Mouse (Mus musculus) ES-E14 (cell line): ENCODE measurements around the gene Gm12169. TPM values are rescaled to one million over a fixed set of nuclear protein-coding genes. Genes with fewer than 3 reads are reported as not detected.

Experiments
- DNase-seq: peaks from one replicate; pipeline ENCODE4 v3.0.0-alpha.2; 2013; ENCODE audit warnings: low read depth, low spot score
- H3K27ac ChIP-seq: 2 replicates; pipeline ENCODE4 v1.5.1; 2012; ENCODE audit warnings: low read depth, mild to moderate bottlenecking, low read length, moderate library complexity, mixed read lengths; ENCODE audit not compliant: poor library complexity, insufficient read depth, severe bottlenecking
- H3K36me3 ChIP-seq: 2 replicates; pipeline ENCODE4 v1.6.1; 2012; ENCODE audit warnings: mild to moderate bottlenecking, low read length, moderate library complexity, mixed read lengths; ENCODE audit not compliant: control insufficient read depth, poor library complexity, insufficient read depth, severe bottlenecking
- H3K4me1 ChIP-seq, 2 experiments: fragments of 150-350 bp in 1 of 2; sonication (generic) in 1 of 2; 2 replicates each; pipeline ENCODE4 v1.6.1; 2012; ENCODE audit warnings: low read length in 2 of 2, mild to moderate bottlenecking in 1 of 2, mixed read lengths in 1 of 2; ENCODE audit not compliant: control insufficient read depth in 2 of 2, insufficient read depth in 2 of 2, poor library complexity in 1 of 2
- H3K4me3 ChIP-seq, 2 experiments: fragments of 150-350 bp in 1 of 2; sonication (generic) in 1 of 2; 2 replicates each; pipeline ENCODE4 v1.5.1; 2012; ENCODE audit warnings: low read length in 2 of 2, low read depth in 1 of 2, mild to moderate bottlenecking in 1 of 2, mixed read lengths in 1 of 2; ENCODE audit not compliant: insufficient read depth in 1 of 2, poor library complexity in 1 of 2, severe bottlenecking in 1 of 2
- H3K9ac ChIP-seq: 2 replicates; pipeline ENCODE4 v1.6.1; 2012; ENCODE audit warnings: low read depth, mild to moderate bottlenecking, low read length, mixed read lengths; ENCODE audit not compliant: poor library complexity, insufficient read depth, severe bottlenecking
- H3K9me3 ChIP-seq: fragments of 150-350 bp; sonication (generic); 2 replicates; pipeline ENCODE4 v1.6.1; 2012; ENCODE audit warnings: low read depth, mild to moderate bottlenecking, low read length; ENCODE audit not compliant: control insufficient read depth, insufficient read depth
- CHD2 ChIP-seq: IDR thresholded peaks from 2 replicates; pipeline ENCODE4 v1.6.1; 2014; ENCODE audit warnings: mild to moderate bottlenecking, low read depth, low read length, inconsistent platforms
- HCFC1 ChIP-seq: IDR thresholded peaks from 2 replicates; pipeline ENCODE4 v1.6.1; 2012; ENCODE audit warnings: low read length, inconsistent platforms, borderline replicate concordance; ENCODE audit not compliant: insufficient read depth
- MAFK ChIP-seq: IDR thresholded peaks from 2 replicates; pipeline ENCODE4 v1.6.1; 2014; ENCODE audit warnings: mild to moderate bottlenecking, low read depth, low read length, inconsistent platforms; ENCODE audit not compliant: insufficient read depth
- ZC3H11A ChIP-seq: IDR thresholded peaks from 2 replicates; pipeline ENCODE4 v1.6.1; 2012; ENCODE audit warnings: low read depth, mild to moderate bottlenecking, inconsistent platforms, low read length, borderline replicate concordance
- ZNF384 ChIP-seq: IDR thresholded peaks from 2 replicates; pipeline ENCODE4 v1.6.1; 2012; ENCODE audit warnings: low read depth, low read length, inconsistent platforms
- in situ Hi-C, 2 experiments: fragments of 600-800 bp; cut with MboI; formaldehyde crosslinking; loops; one replicate each; pipeline ENCODE4 v1.15.1; 2025; ENCODE audit warnings: low sequenced_read_pairs in 2 of 2, inconsistent platforms in 1 of 2; ENCODE audit not compliant: unreplicated experiment in 2 of 2
- total RNA-seq: library from RNA; depleted of rRNA; stranded (reverse); fragments of 300-350 nt; gene quantifications from 2 replicates; pipeline ENCODE4 v1.2.3, GENCODE M21; 2012

The Gm12169 gene
- total RNA-seq, 1 experiment, result not detected

- in situ Hi-C loops, result no loop called here
- H3K4me1 ChIP-seq, result no peaks in the 10 kb centered on the region
- no peak overlapping the region for H3K27ac ChIP-seq
- no peak overlapping the region for H3K9ac ChIP-seq
- TF ChIP-seq HCFC1, result no peak
- TF ChIP-seq ZC3H11A, result no peak
- no peak for TF ChIP-seq ZNF384
- TF ChIP-seq MAFK, result no peak
- no peak for TF ChIP-seq CHD2
- DNase-seq, result no peak
- H3K9me3 ChIP-seq, result no peaks in the 10 kb centered on the region
- no peak overlapping the region for H3K4me3 ChIP-seq
- no peaks in the 10 kb centered on the region for H3K36me3 ChIP-seq
Measured at GRCm38 (mm10) chr11:46530149-46530548, 6.1 kb downstream of the Gm12169 start.

DNA sequence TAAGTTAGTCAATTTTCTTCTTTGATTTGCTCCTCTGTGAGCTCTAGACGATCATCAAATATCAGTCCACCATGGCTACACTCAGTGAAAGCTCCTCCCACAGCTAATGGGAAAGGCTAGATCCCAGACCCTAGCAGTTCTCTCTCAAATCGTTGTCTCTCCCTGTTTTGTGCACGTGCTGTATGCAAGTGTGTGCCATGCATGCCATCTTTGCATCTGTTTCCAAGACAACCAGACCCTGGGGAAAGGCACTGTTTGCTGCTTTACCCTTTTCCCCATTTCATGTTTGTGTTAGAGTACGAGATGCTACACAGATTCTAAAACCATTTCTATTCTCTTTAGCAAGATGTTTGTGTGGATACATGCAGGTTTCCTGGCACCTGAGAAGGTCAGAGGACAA lies 13.0 kb downstream of the Gm12169 start:
- Histone ChIP-seq H3K9me3 (no peaks in the 10 kb centered on the region), H3K4me1 (no peaks in the 10 kb centered on the region), H3K27ac (no peak overlapping the region), H3K9ac (no peak overlapping the region), H3K36me3 (no peaks in the 10 kb centered on the region), H3K4me3 (no peak overlapping the region)
- in situ Hi-C loops, result no loop called here
- TF ChIP-seq CHD2 (no peak), ZNF384 (no peak), ZC3H11A (no peak), HCFC1 (no peak)
- no peak for DNase-seq

DNA sequence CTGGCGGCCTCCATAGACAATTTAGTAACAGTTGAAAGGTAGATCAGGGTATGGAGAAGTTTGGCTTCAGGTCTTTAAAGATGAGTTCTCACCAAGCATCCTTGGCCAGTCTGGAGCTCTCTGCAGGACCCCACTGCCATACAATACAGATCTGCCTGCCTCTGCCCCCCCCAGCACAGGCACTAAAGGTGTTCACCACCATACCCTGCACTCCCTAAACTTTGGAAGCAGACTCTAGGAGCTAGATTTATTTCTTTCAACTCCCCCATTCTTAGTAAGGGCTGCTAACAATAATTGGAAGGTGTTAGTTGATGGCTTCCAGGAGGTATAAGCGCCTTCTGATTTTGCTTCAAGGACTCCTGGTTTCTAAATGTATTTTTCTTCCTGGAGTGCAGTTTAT lies 19.5 kb downstream of the Gm12169 start:
- H3K4me3 ChIP-seq, result no peak overlapping the region
- no peaks in the 10 kb centered on the region for H3K9me3 ChIP-seq
- in situ Hi-C loops, result no loop called here
- no peaks in the 10 kb centered on the region for H3K36me3 ChIP-seq
- no peak for DNase-seq
- H3K9ac ChIP-seq, result no peak overlapping the region
- TF ChIP-seq MAFK, result no peak
- TF ChIP-seq ZC3H11A, result no peak
- no peak for TF ChIP-seq HCFC1
- TF ChIP-seq ZNF384, result no peak
- TF ChIP-seq CHD2, result no peak
- no peaks in the 10 kb centered on the region for H3K4me1 ChIP-seq
- no peak overlapping the region for H3K27ac ChIP-seq

- H3K4me1 ChIP-seq, result no peaks in the 10 kb centered on the region
- H3K4me3 ChIP-seq, result no peak overlapping the region
- in situ Hi-C loops, result no loop called here
- TF ChIP-seq MAFK (no peak), CHD2 (no peak), ZC3H11A (no peak), ZNF384 (no peak), HCFC1 (no peak)
- no peak for DNase-seq
- H3K27ac ChIP-seq, result no peak overlapping the region
- H3K9ac ChIP-seq, result no peak overlapping the region
- H3K9me3 ChIP-seq, result no peaks in the 10 kb centered on the region
- no peaks in the 10 kb centered on the region for H3K36me3 ChIP-seq
Measured at GRCm38 (mm10) chr11:46549721-46550120, 25.7 kb downstream of the Gm12169 start.

GRCm38 (mm10) chr11:46552741-46553140 lies 28.7 kb downstream of the Gm12169 start:
- Histone ChIP-seq H3K4me3 (no peak overlapping the region), H3K9me3 (no peaks in the 10 kb centered on the region), H3K36me3 (no peaks in the 10 kb centered on the region), H3K4me1 (no peaks in the 10 kb centered on the region), H3K9ac (no peak overlapping the region), H3K27ac (no peak overlapping the region)
- in situ Hi-C loops, result no loop called here
- TF ChIP-seq ZC3H11A, result no peak
- TF ChIP-seq MAFK, result no peak
- no peak for TF ChIP-seq ZNF384
- no peak for TF ChIP-seq HCFC1
- no peak for TF ChIP-seq CHD2
- DNase-seq, result no peak
